Mouse (Mus musculus): Measurements from ENCODE around the gene Bloc1s1. TPM values are rescaled to one million over a fixed set of nuclear protein-coding genes. Genes with fewer than 3 reads are reported as not detected.

The Bloc1s1 gene
- total and polyA plus RNA-seq, 3 experiments, result 45.1 to 70.6 TPM; not detected in 1

DNA sequence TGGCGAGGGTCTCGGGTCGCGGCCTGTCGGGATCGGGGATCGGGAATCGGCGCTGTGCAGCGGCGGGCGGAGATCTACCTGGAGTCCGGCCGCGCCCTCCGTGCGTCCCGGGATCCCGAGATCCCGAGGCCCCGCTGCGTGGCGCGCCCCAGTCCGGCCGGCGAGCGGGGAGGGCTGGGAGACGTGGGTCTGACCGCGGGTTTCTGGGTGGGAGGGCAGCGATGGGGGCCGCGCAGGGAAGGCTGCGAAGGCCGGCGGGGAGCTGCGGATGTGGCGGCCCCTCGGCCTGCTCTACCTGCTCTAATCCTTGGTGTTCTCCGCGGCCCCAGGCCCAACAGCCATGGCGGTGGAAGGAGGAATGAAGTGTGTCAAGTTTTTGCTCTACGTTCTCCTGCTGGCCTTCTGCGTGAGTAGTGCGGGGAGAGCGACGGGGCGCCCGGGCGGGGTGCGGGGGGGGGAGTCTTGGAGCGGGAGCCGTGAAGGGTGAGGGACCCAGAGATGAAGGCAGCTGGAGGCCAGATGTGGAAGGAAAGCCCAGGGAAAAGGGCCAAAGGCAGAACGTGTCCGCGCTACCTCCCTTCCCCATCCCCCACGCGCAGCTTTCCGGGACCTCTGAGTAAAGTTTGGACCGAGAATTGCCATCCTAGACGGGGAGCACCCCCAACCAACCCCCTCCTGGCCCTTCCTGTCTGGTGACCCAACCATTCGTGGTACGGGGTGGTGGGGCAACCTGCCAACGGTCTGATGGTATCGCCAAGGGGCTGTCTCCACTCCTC lies 13.6 kb downstream of the Bloc1s1 start:
- H3K36me3 ChIP-seq (ENCODE audit: control insufficient read depth in 1 of 2, insufficient read depth in 2 of 2, low read length in 2 of 2), result no peaks in the 10 kb centered on the region
- H3K9me3 ChIP-seq (replicated peaks; ENCODE audit: insufficient read depth, low read length), result no peaks in the 10 kb centered on the region
- no peaks in the 10 kb centered on the region for H3K4me1 ChIP-seq (ENCODE audit: control insufficient read depth in 1 of 2, insufficient read depth in 2 of 2, low read length in 2 of 2)
- no peak for DNase-seq (ENCODE audit: low read depth, low spot score)
- peaks cover 0 to 1% of the 10 kb centered on the region in 2 experiments; a peak in 2 of 4 replicates for H3K27me3 ChIP-seq (ENCODE audit: control insufficient read depth in 1 of 2, insufficient read depth in 2 of 2, low read length in 2 of 2)
- no peak overlapping the region for H3K9ac ChIP-seq (ENCODE audit: control insufficient read depth, low read depth, low read length, poor library complexity, severe bottlenecking)
- H3K27ac ChIP-seq (ENCODE audit: control insufficient read depth, low read depth, low read length), result no peak overlapping the region
- no peak overlapping the region for H3K4me3 ChIP-seq (ENCODE audit: control insufficient read depth in 1 of 2, insufficient read depth in 1 of 2, low read depth in 2 of 2, low read length in 2 of 2)
- TF ChIP-seq EP300 (IDR thresholded peaks at IDR 0.05; ENCODE audit: low read depth in 1 of 2, low read length in 2 of 2) (no peak), HCFC1 (IDR thresholded peaks at IDR 0.05; ENCODE audit: low read depth, low read length) (no peak), GABPA (IDR thresholded peaks at IDR 0.05; ENCODE audit: low read depth, low read length) (no peak), USF1 (IDR thresholded peaks at IDR 0.05; ENCODE audit: low read depth, low read length) (no peak), RCOR1 (IDR thresholded peaks at IDR 0.05; ENCODE audit: low read depth, low read length) (no peak), KAT2A (conservative IDR thresholded peaks at IDR 0.05; ENCODE audit: low read depth, low read length) (no peak), ETS1 (IDR thresholded peaks at IDR 0.05; ENCODE audit: low read depth, low read length) (no peak), UBTF (IDR thresholded peaks at IDR 0.05; ENCODE audit: borderline replicate concordance, insufficient read depth, low read depth, low read length) (no peak), NELFE (IDR thresholded peaks at IDR 0.05; ENCODE audit: low read depth, low read length) (no peak), POLR2AphosphoS5 (IDR thresholded peaks at IDR 0.05; ENCODE audit: borderline replicate concordance, low read depth, low read length) (no peak), ELF1 (IDR thresholded peaks at IDR 0.05; ENCODE audit: low read depth, low read length) (no peak), CHD1 (IDR thresholded peaks at IDR 0.05; ENCODE audit: low read depth, low read length) (no peak), MEF2A (IDR thresholded peaks at IDR 0.05; ENCODE audit: extremely low read depth, insufficient replicate concordance, low read depth, low read length, poor library complexity, severe bottlenecking) (no peak), RAD21 (IDR thresholded peaks at IDR 0.05; ENCODE audit: low read depth, low read length) (no peak), POLR2AphosphoS2 (IDR thresholded peaks at IDR 0.05; ENCODE audit: low read length) (no peak), ZNF384 (IDR thresholded peaks at IDR 0.05; ENCODE audit: low read depth, low read length) (no peak), TCF12 (IDR thresholded peaks at IDR 0.05; ENCODE audit: low read depth, low read length) (no peak), POLR2A (IDR thresholded peaks at IDR 0.05; ENCODE audit: control insufficient read depth in 1 of 2, insufficient read depth in 1 of 2, low read depth in 1 of 2, low read length in 2 of 2, poor library complexity in 1 of 2) (no peak)
- no peaks in the 10 kb centered on the region for H3K79me2 ChIP-seq (ENCODE audit: control insufficient read depth, insufficient read depth, low read length, poor library complexity)

DNA sequence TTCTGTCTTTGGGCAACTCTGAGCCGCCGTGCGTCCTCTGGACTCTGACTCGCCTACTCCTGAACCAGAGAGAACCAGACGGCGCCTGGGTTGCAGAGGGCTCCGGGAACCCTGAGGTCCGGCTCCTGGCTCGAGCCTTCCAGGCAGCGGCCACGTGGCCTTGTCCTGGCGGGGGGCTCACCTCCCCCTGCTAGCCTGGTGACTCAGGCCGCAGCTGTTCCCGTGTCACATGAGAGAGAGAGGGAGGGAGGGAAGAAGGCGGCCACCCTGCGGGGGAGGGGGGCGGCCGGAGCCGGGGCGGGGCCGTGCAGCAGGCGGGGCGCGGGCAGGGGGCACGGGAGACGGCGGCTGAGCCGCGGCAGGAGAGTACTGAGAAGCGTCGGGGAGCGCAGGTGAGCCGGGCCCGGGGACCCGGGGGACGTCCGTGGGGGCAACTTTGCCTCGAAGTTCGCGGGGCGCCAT lies 14.2 kb downstream of the Bloc1s1 start:
- peaks cover 0 to 1% of the 10 kb centered on the region in 2 experiments; a peak in 2 of 4 replicates for H3K27me3 ChIP-seq (ENCODE audit: control insufficient read depth in 1 of 2, insufficient read depth in 2 of 2, low read length in 2 of 2)
- H3K4me1 ChIP-seq (ENCODE audit: control insufficient read depth in 1 of 2, insufficient read depth in 2 of 2, low read length in 2 of 2), result no peaks in the 10 kb centered on the region
- H3K9me3 ChIP-seq (replicated peaks; ENCODE audit: insufficient read depth, low read length), result no peaks in the 10 kb centered on the region
- no peaks in the 10 kb centered on the region for H3K79me2 ChIP-seq (ENCODE audit: control insufficient read depth, insufficient read depth, low read length, poor library complexity)
- H3K27ac ChIP-seq (ENCODE audit: control insufficient read depth, low read depth, low read length), result no peak overlapping the region
- TF ChIP-seq JUND (IDR thresholded peaks at IDR 0.05; ENCODE audit: low read depth, low read length) (no peak), TBP (IDR thresholded peaks at IDR 0.05; ENCODE audit: low read depth, low read length) (no peak), ELF1 (IDR thresholded peaks at IDR 0.05; ENCODE audit: low read depth, low read length) (no peak), MEF2A (IDR thresholded peaks at IDR 0.05; ENCODE audit: extremely low read depth, insufficient replicate concordance, low read depth, low read length, poor library complexity, severe bottlenecking) (no peak), TAL1 (IDR thresholded peaks at IDR 0.05; ENCODE audit: low read length) (no peak), CHD1 (IDR thresholded peaks at IDR 0.05; ENCODE audit: low read depth, low read length) (no peak)
- no peak overlapping the region for H3K9ac ChIP-seq (ENCODE audit: control insufficient read depth, low read depth, low read length, poor library complexity, severe bottlenecking)
- H3K36me3 ChIP-seq (ENCODE audit: control insufficient read depth in 1 of 2, insufficient read depth in 2 of 2, low read length in 2 of 2), result no peaks in the 10 kb centered on the region
- DNase-seq (ENCODE audit: low read depth, low spot score), result no peak
- no peak overlapping the region for H3K4me3 ChIP-seq (ENCODE audit: control insufficient read depth in 1 of 2, insufficient read depth in 1 of 2, low read depth in 2 of 2, low read length in 2 of 2)
